Mouse (Mus musculus): ENCODE measurements around the gene Ppp4r3a. TPM values are rescaled to one million over a fixed set of nuclear protein-coding genes. Genes with fewer than 3 reads are reported as not detected.

The Ppp4r3a gene
- total and polyA plus RNA-seq, 3 experiments: 43.2 to 68.6 (median 68.5) TPM

- no peak for TF ChIP-seq ELF1 (IDR thresholded peaks at IDR 0.05; ENCODE audit: low read depth, low read length)
- peak; percentile 29 for TF ChIP-seq USF1 (IDR thresholded peaks at IDR 0.05; ENCODE audit: low read depth, low read length)
- no peak for TF ChIP-seq IRF4 (IDR thresholded peaks at IDR 0.05; ENCODE audit: low read depth, low read length)
- no peak for TF ChIP-seq SIN3A (IDR thresholded peaks at IDR 0.05; ENCODE audit: low read length)
- TF ChIP-seq RCOR1 (conservative IDR thresholded peaks at IDR 0.05; ENCODE audit: low read depth, low read length): no peak
- no peak for TF ChIP-seq POLR2A (IDR thresholded peaks at IDR 0.05; ENCODE audit: low read depth, low read length)
- TF ChIP-seq TCF12 (IDR thresholded peaks at IDR 0.05; ENCODE audit: low read depth, low read length): peak; percentile 27; the same call in 1 of the 2 replicates
- peak; percentile 51; the same call in 1 of the 2 replicates for TF ChIP-seq MAX (IDR thresholded peaks at IDR 0.05; ENCODE audit: low read length)
- TF ChIP-seq E2F4 (IDR thresholded peaks at IDR 0.05; ENCODE audit: insufficient replicate concordance, low read depth, low read length): no peak
- no peak for TF ChIP-seq TBP (conservative IDR thresholded peaks at IDR 0.05; ENCODE audit: low read depth, low read length)
Observed at GRCm38 (mm10) chr12:100995607-100996377, 87.7 kb downstream of the Ppp4r3a start (continued).

- Histone ChIP-seq H3K27me3 (replicated peaks) (no peaks in the 10 kb centered on the region), H3K4me1 (ENCODE audit: control insufficient read depth in 1 of 2, insufficient read depth in 2 of 2) (peaks cover 60 to 98% of the 10 kb centered on the region in 2 experiments), H3K9me3 (replicated peaks; ENCODE audit: low read length) (no peaks in the 10 kb centered on the region), H3K4me2 (ENCODE audit: insufficient read depth, low read depth, poor library complexity, severe bottlenecking) (peak overlapping the region; percentile 84), H3K36me3 (replicated peaks in 1 of 2; ENCODE audit: control insufficient read depth in 1 of 2, insufficient read depth in 1 of 2, low read length in 1 of 2) (peaks cover 0 to 58% of the 10 kb centered on the region in 2 experiments), H3K27ac (ENCODE audit: insufficient read depth, low read depth) (peak overlapping the region; percentile 72), H3K79me2 (replicated peaks; ENCODE audit: control insufficient read depth, extremely low read depth, insufficient read depth, poor library complexity, severe bottlenecking) (peaks cover 14% of the 10 kb centered on the region), H3K4me3 (replicated peaks in 1 of 3; ENCODE audit: low read depth in 2 of 3, low read length in 2 of 3, poor library complexity in 1 of 3) (no peak overlapping the region), H3K9ac (ENCODE audit: insufficient read depth, low read depth) (0 out of 2 replicates have a peak overlapping the region, but pooled peaks have one; percentile 23)
- in situ Hi-C loops (cut with MboI; ENCODE audit: low pct_ligation_motif_present, low pct_unique_long_range_greater_than_20kb, low sequenced_read_pairs): loop anchor here (5.0 kb wide), 1 partner anchor 33 kb away; the partner anchor contains the start of gene Ccdc88c
- DNase-seq (ENCODE audit: extremely low read depth): peak; percentile 75
- dilution Hi-C loops (cut with MboI; ENCODE audit: extremely low pct_ligation_motif_present, extremely low pct_unique_long_range_greater_than_20kb, low sequenced_read_pairs): no loop called here
- TF ChIP-seq MYC (IDR thresholded peaks at IDR 0.05; ENCODE audit: low read depth, low read length): no peak
- no peak for TF ChIP-seq HCFC1 (IDR thresholded peaks at IDR 0.05; ENCODE audit: low read depth, low read length)
- TF ChIP-seq IRF4 (IDR thresholded peaks at IDR 0.05; ENCODE audit: low read depth, low read length): peak; percentile 86
- no peak for TF ChIP-seq SIN3A (IDR thresholded peaks at IDR 0.05; ENCODE audit: low read length)
- TF ChIP-seq ELF1 (IDR thresholded peaks at IDR 0.05; ENCODE audit: low read depth, low read length): no peak
- no peak for TF ChIP-seq PAX5 (IDR thresholded peaks at IDR 0.05; ENCODE audit: low read length)
- peak; percentile 77 for TF ChIP-seq ETS1 (conservative IDR thresholded peaks at IDR 0.05; ENCODE audit: low read depth, low read length)
- TF ChIP-seq NELFE (IDR thresholded peaks at IDR 0.05; ENCODE audit: low read depth, low read length): no peak
- TF ChIP-seq TCF12 (IDR thresholded peaks at IDR 0.05; ENCODE audit: low read depth, low read length): peak; percentile 62; the same call in 1 of the 2 replicates
- TF ChIP-seq CHD2 (IDR thresholded peaks at IDR 0.05; ENCODE audit: low read length): peak; percentile 79
- TF ChIP-seq POLR2AphosphoS2 (IDR thresholded peaks at IDR 0.05; ENCODE audit: low read depth, low read length): no peak
- TF ChIP-seq MAZ (IDR thresholded peaks at IDR 0.05; ENCODE audit: low read depth, low read length): peak; percentile 80; the same call in 1 of the 2 replicates
- no peak for TF ChIP-seq ZNF384 (IDR thresholded peaks at IDR 0.05; ENCODE audit: low read depth, low read length)
- no peak for TF ChIP-seq CHD1 (IDR thresholded peaks at IDR 0.05; ENCODE audit: low read depth, low read length)
- no peak for TF ChIP-seq KAT2A (IDR thresholded peaks at IDR 0.05; ENCODE audit: insufficient replicate concordance, low read length)
- TF ChIP-seq USF1 (IDR thresholded peaks at IDR 0.05; ENCODE audit: low read depth, low read length): no peak
- no peak for TF ChIP-seq NRF1 (IDR thresholded peaks at IDR 0.05; ENCODE audit: low read depth, low read length)
- no peak for TF ChIP-seq RAD21 (IDR thresholded peaks at IDR 0.05; ENCODE audit: low read depth, low read length)
- TF ChIP-seq BHLHE40 (IDR thresholded peaks at IDR 0.05; ENCODE audit: low read depth, low read length): peak; percentile 65
- TF ChIP-seq MAFK (IDR thresholded peaks at IDR 0.05; ENCODE audit: insufficient replicate concordance, low read length): no peak
- no peak for TF ChIP-seq POLR2A (IDR thresholded peaks at IDR 0.05; ENCODE audit: low read depth, low read length)
- TF ChIP-seq USF2 (conservative IDR thresholded peaks at IDR 0.05; ENCODE audit: low read depth, low read length): no peak
- no peak for TF ChIP-seq MXI1 (IDR thresholded peaks at IDR 0.05; ENCODE audit: low read depth, low read length)
- TF ChIP-seq SMC3 (IDR thresholded peaks at IDR 0.05; ENCODE audit: low read depth, low read length): no peak
- TF ChIP-seq RCOR1 (conservative IDR thresholded peaks at IDR 0.05; ENCODE audit: low read depth, low read length): no peak
- TF ChIP-seq TBP (conservative IDR thresholded peaks at IDR 0.05; ENCODE audit: low read depth, low read length): no peak
- TF ChIP-seq E2F4 (IDR thresholded peaks at IDR 0.05; ENCODE audit: insufficient replicate concordance, low read depth, low read length): no peak
- no peak for TF ChIP-seq UBTF (IDR thresholded peaks at IDR 0.05; ENCODE audit: low read depth, low read length)
- TF ChIP-seq JUN (IDR thresholded peaks at IDR 0.05; ENCODE audit: insufficient read depth, low read depth, low read length): no peak
- no peak for TF ChIP-seq JUND (conservative IDR thresholded peaks at IDR 0.05; ENCODE audit: low read depth, low read length)
- TF ChIP-seq ZKSCAN1 (IDR thresholded peaks at IDR 0.05; ENCODE audit: borderline replicate concordance, low read depth, low read length): no peak
Observed at GRCm38 (mm10) chr12:100994140-100995015, 89.1 kb downstream of the Ppp4r3a start.
